Mouse (Mus musculus): ENCODE data around the gene Hjurp.

GRCm38 (mm10) chr1:88294650-88295049, 17.2 kb upstream of the Hjurp start:
- no peak for TF ChIP-seq POLR2A (IDR thresholded peaks at IDR 0.05; ENCODE audit: low read depth, low read length)
- TF ChIP-seq CTCF (conservative IDR thresholded peaks at IDR 0.05; ENCODE audit: insufficient read depth, insufficient read length, low read depth, low read length): no peak

All from kidney, adult 2 months (tissue).